Mouse (Mus musculus) testis, adult 2 months (tissue): Measurements from ENCODE around the gene Ep400. TPM values are rescaled to one million over a fixed set of nuclear protein-coding genes. Genes with fewer than 3 reads are reported as not detected.
A peak's percentile ranks its signal among the peaks of the same experiment; 100 is the strongest.

Experiments
- H3K27ac ChIP-seq: fragments of 200-500 bp; 2 replicates; pipeline ENCODE4 v1.5.1; 2012; ENCODE audit warnings: low read depth, low read length; ENCODE audit not compliant: control insufficient read depth, insufficient read depth
- H3K27me3 ChIP-seq: fragments of 200-500 bp; 2 replicates; pipeline ENCODE4 v1.6.1; 2012; ENCODE audit warnings: mild to moderate bottlenecking, low read length, moderate library complexity; ENCODE audit not compliant: control insufficient read depth, insufficient read depth
- H3K36me3 ChIP-seq: fragments of 200-500 bp; 2 replicates; pipeline ENCODE4 v1.6.1; 2012; ENCODE audit warnings: mild to moderate bottlenecking, low read length; ENCODE audit not compliant: control insufficient read depth, insufficient read depth
- H3K4me1 ChIP-seq: fragments of 200-500 bp; 2 replicates; pipeline ENCODE4 v1.6.1; 2012; ENCODE audit warnings: low read length; ENCODE audit not compliant: control insufficient read depth, insufficient read depth
- H3K4me3 ChIP-seq: fragments of 200-500 bp; 2 replicates; pipeline ENCODE4 v1.5.1; 2012; ENCODE audit warnings: low read depth, mild to moderate bottlenecking, low read length, moderate library complexity, mixed read lengths; ENCODE audit not compliant: control insufficient read depth
- CTCF ChIP-seq: fragments of 200-500 bp; IDR thresholded peaks from 2 replicates; pipeline ENCODE4 v1.5.1; 2012; ENCODE audit warnings: low read depth, mild to moderate bottlenecking, inconsistent platforms, low read length, moderate library complexity; ENCODE audit not compliant: control insufficient read depth, insufficient read depth, insufficient replicate concordance
- POLR2A ChIP-seq: fragments of 200-500 bp; IDR thresholded peaks from 2 replicates; pipeline ENCODE4 v1.6.1; 2012; ENCODE audit warnings: low read depth, mild to moderate bottlenecking, inconsistent platforms, low read length, moderate library complexity; ENCODE audit not compliant: control insufficient read depth
- polyA plus RNA-seq: library from polyadenylated mRNA; depleted of rRNA; stranded (reverse); fragments of >200 nt; gene quantifications from 2 replicates; pipeline ENCODE4 v1.2.3, GENCODE M21; 2012; rRNA removed

The Ep400 gene
- polyA plus RNA-seq: 196 and 227 TPM in 2 replicates

- TF ChIP-seq CTCF (peak; percentile 45; the same call in 1 of the 2 replicates), POLR2A (peak; percentile 78)
- H3K36me3 ChIP-seq: no peaks in the 10 kb centered on the region; the same call in 1 of the 2 replicates
- H3K27me3 ChIP-seq: no peaks in the 10 kb centered on the region
- H3K4me3 ChIP-seq: peak within 1 kb of the TSS; percentile 90
- peaks cover 8% of the 10 kb centered on the region; the same call in 1 of the 2 replicates for H3K4me1 ChIP-seq
- peak within 1 kb of the TSS; percentile 93 for H3K27ac ChIP-seq
These were observed at the start of gene Ep400 for GRCm38 (mm10) chr5:110770448-110771158. Ep400 (minus strand) TSS chr5:110770717.

- H3K4me3 ChIP-seq: peak within 1 kb of the TSS; percentile 98
- TF ChIP-seq CTCF (no peak), POLR2A (peak; percentile 91)
- no peaks in the 10 kb centered on the region for H3K27me3 ChIP-seq
- peaks cover 19% of the 10 kb centered on the region for H3K4me1 ChIP-seq
- peak within 1 kb of the TSS; percentile 87 for H3K27ac ChIP-seq
- H3K36me3 ChIP-seq: no peaks in the 10 kb centered on the region
These were observed 39.3 kb upstream of the Ep400 start, which contains the start of gene Ulk1 for GRCm38 (mm10) chr5:110809667-110810325. Ulk1 (minus strand) TSS chr5:110810097.

- H3K4me1 ChIP-seq: peaks cover 19% of the 10 kb centered on the region
- H3K36me3 ChIP-seq: no peaks in the 10 kb centered on the region
- H3K27ac ChIP-seq: peak overlapping the region; percentile 87
- peak overlapping the region; percentile 98 for H3K4me3 ChIP-seq
- TF ChIP-seq CTCF (no peak), POLR2A (no peak)
- no peaks in the 10 kb centered on the region for H3K27me3 ChIP-seq
These were observed 38.5 kb upstream of the Ep400 start for GRCm38 (mm10) chr5:110808821-110809666.

- peak; percentile 63 for TF ChIP-seq POLR2A
- no peak for TF ChIP-seq CTCF
These were observed 37.6 kb upstream of the Ep400 start for GRCm38 (mm10) chr5:110808061-110808631.

GRCm38 (mm10) chr5:110807453-110807852 is 36.9 kb upstream of the Ep400 start:
- H3K36me3 ChIP-seq: no peaks in the 10 kb centered on the region
- peak overlapping the region; percentile 98 for H3K4me3 ChIP-seq

More at GRCm38 (mm10) chr5:110808061-110808631, 37.6 kb upstream of the Ep400 start:
- peak overlapping the region; percentile 98 for H3K4me3 ChIP-seq
- no peaks in the 10 kb centered on the region for H3K27me3 ChIP-seq
- peaks cover 19% of the 10 kb centered on the region for H3K4me1 ChIP-seq
- H3K27ac ChIP-seq: peak overlapping the region; percentile 87
- no peaks in the 10 kb centered on the region for H3K36me3 ChIP-seq

GRCm38 (mm10) chr5:110806676-110807075 is 36.2 kb upstream of the Ep400 start:
- TF ChIP-seq CTCF (no peak), POLR2A (no peak)
- Histone ChIP-seq H3K27ac (no peak overlapping the region), H3K4me3 (peak overlapping the region; percentile 54), H3K36me3 (no peaks in the 10 kb centered on the region), H3K27me3 (no peaks in the 10 kb centered on the region), H3K4me1 (peaks cover 19% of the 10 kb centered on the region)

More at GRCm38 (mm10) chr5:110807453-110807852, 36.9 kb upstream of the Ep400 start:
- H3K4me1 ChIP-seq: peaks cover 19% of the 10 kb centered on the region
- H3K27me3 ChIP-seq: no peaks in the 10 kb centered on the region
- H3K27ac ChIP-seq: no peak overlapping the region; the same call in 1 of the 2 replicates
- TF ChIP-seq POLR2A (no peak), CTCF (no peak)
